Mouse (Mus musculus) urinary bladder, postnatal 36 days (tissue): Measurements from ENCODE around the gene Rerg.

Source experiments
- DNase-seq, 2 experiments: peaks; one replicate each; pipeline ENCODE4 v3.0.0; 2022; ENCODE audit warnings: low spot score in 2 of 2, mixed read lengths in 1 of 2

Rerg gene

GRCm38 (mm10) chr6:137017216-137017973 is 152.9 kb downstream of the Rerg start:
- no peak for DNase-seq

GRCm38 (mm10) chr6:137014346-137014745 is 156.0 kb downstream of the Rerg start:
- no peak for DNase-seq

GRCm38 (mm10) chr6:137011187-137011586 is 159.1 kb downstream of the Rerg start:
- no peak for DNase-seq
